Mouse (Mus musculus) hematopoietic stem cell, adult 5-6 weeks (primary cell): Measurements from ENCODE around the gene Olfr1137. TPM values are rescaled to one million over a fixed set of nuclear protein-coding genes. Genes with fewer than 3 reads are reported as not detected.

Experiments used
- ATAC-seq, 2 experiments: fragments of 125-278 bp in 1 of 2; replicated peaks in 1 of 2; 2 replicates each; pipeline ENCODE4 v1.8.0; 2016 to 2017; ENCODE audit warnings: inconsistent platforms in 2 of 2, mild to moderate bottlenecking in 2 of 2, moderate number of reproducible peaks in 2 of 2, low read depth in 1 of 2, moderate TSS enrichment in 1 of 2; ENCODE audit not compliant: low FRiP score in 2 of 2, poor library complexity in 2 of 2, severe bottlenecking in 2 of 2, insufficient read depth in 1 of 2, low TSS enrichment in 1 of 2
- total RNA-seq: library from RNA; stranded (forward); fragments of 172-1452, 232-1000 nt; gene quantifications from 2 replicates; pipeline ENCODE4 v1.2.3, GENCODE M21; 2017

Olfr1137 gene
- total RNA-seq, result not detected in 2 replicates

GRCm38 (mm10) chr2:87713079-87713478, at the start of gene Olfr1137:
Gene Olfr1137, minus strand, starts transcription at chr2:87713179.
- ATAC-seq, result no peak

GRCm38 (mm10) chr2:87753891-87754290, 40.9 kb upstream of the Olfr1137 start, which contains the start of gene Olfr1141:
Gene Olfr1141, minus strand, starts transcription at chr2:87753991.
- ATAC-seq, result no peak

- ATAC-seq, result no peak
Observed at GRCm38 (mm10) chr2:87743452-87743851, 30.5 kb upstream of the Olfr1137 start, which contains the start of gene Olfr1140. Gene Olfr1140, plus strand, starts transcription at chr2:87743752.

GRCm38 (mm10) chr2:87739878-87740277, 26.9 kb upstream of the Olfr1137 start, which contains the start of gene Olfr1138:
Gene Olfr1138, minus strand, starts transcription at chr2:87739978.
- ATAC-seq, result no peak

- no peak for ATAC-seq
Observed at GRCm38 (mm10) chr2:87693847-87694246, 19.1 kb downstream of the Olfr1137 start, which contains the start of gene Olfr1136. Gene Olfr1136, minus strand, starts transcription at chr2:87693947.

- no peak for ATAC-seq
Observed at GRCm38 (mm10) chr2:87673564-87673963, 39.4 kb downstream of the Olfr1137 start, which contains the start of gene Olfr1135. Gene Olfr1135, minus strand, starts transcription at chr2:87673664.

Other genes with a start within 250 kb of the Olfr1137 start
- not detected in 2 replicates for gene Pramel7, start 216.1 kb downstream of the Olfr1137 start, total RNA-seq
- not detected in 2 replicates for gene Pramel6, start 206.6 kb downstream of the Olfr1137 start, total RNA-seq
- not detected in 2 replicates for gene Olfr153, start 181.4 kb downstream of the Olfr1137 start, total RNA-seq
- not detected in 2 replicates for gene Olfr1128, start 167.6 kb downstream of the Olfr1137 start, total RNA-seq
- not detected in 2 replicates for gene Olfr1129, start 139.3 kb downstream of the Olfr1137 start, total RNA-seq
- gene Olfr1130, start 107.0 kb downstream of the Olfr1137 start, total RNA-seq, result not detected in 2 replicates
- not detected in 2 replicates for gene Olfr1131, start 86.1 kb downstream of the Olfr1137 start, total RNA-seq
- not detected in 2 replicates for gene Olfr1132, start 75.6 kb downstream of the Olfr1137 start, total RNA-seq
- gene Olfr1133, start 65.8 kb downstream of the Olfr1137 start, total RNA-seq, result not detected in 2 replicates
- not detected in 2 replicates for gene Olfr1134, start 54.7 kb downstream of the Olfr1137 start, total RNA-seq
- not detected in 2 replicates for gene Olfr1135, start 39.5 kb downstream of the Olfr1137 start, total RNA-seq
- gene Olfr1136, start 19.2 kb downstream of the Olfr1137 start, total RNA-seq, result not detected in 2 replicates
- not detected in 2 replicates for gene Olfr1138, start 26.8 kb upstream of the Olfr1137 start, total RNA-seq
- not detected in 2 replicates for gene Olfr1140, start 30.6 kb upstream of the Olfr1137 start, total RNA-seq
- not detected in 2 replicates for gene Olfr1141, start 40.8 kb upstream of the Olfr1137 start, total RNA-seq
- gene Olfr152, start 66.3 kb upstream of the Olfr1137 start, total RNA-seq, result not detected in 2 replicates
- gene Olfr1143, start 87.4 kb upstream of the Olfr1137 start, total RNA-seq, result not detected in 2 replicates
- gene Olfr1145, start 96.6 kb upstream of the Olfr1137 start, total RNA-seq, result not detected in 2 replicates
- not detected in 2 replicates for gene Olfr1148, start 117.4 kb upstream of the Olfr1137 start, total RNA-seq
- gene Olfr1150-ps1, start 130.8 kb upstream of the Olfr1137 start, total RNA-seq, result not detected in 2 replicates
- gene Olfr1151, start 142.7 kb upstream of the Olfr1137 start, total RNA-seq, result not detected in 2 replicates
- not detected in 2 replicates for gene Olfr1152, start 153.3 kb upstream of the Olfr1137 start, total RNA-seq
- gene Olfr1153, start 181.8 kb upstream of the Olfr1137 start, total RNA-seq, result not detected in 2 replicates
- gene Olfr1154, start 192.0 kb upstream of the Olfr1137 start, total RNA-seq, result not detected in 2 replicates
- gene Olfr1155, start 232.0 kb upstream of the Olfr1137 start, total RNA-seq, result not detected in 2 replicates
- gene Olfr1156, start 239.9 kb upstream of the Olfr1137 start, total RNA-seq, result not detected in 2 replicates